Mouse (Mus musculus) heart, adult 2 months (tissue): ENCODE measurements around the gene Rd3. TPM values are rescaled to one million over a fixed set of nuclear protein-coding genes. Genes with fewer than 3 reads are reported as not detected.

Experiments used
- DNase-seq, 2 experiments: peaks; one replicate each; pipeline ENCODE4 v3.0.0; 2021
- H3K27ac ChIP-seq: fragments of 200-600 bp; 2 replicates; pipeline ENCODE4 v1.8.1; 2022
- H3K27me3 ChIP-seq: fragments of 200-500 bp; 2 replicates; pipeline ENCODE4 v1.6.1; 2012; ENCODE audit warnings: mild to moderate bottlenecking, low read length, inconsistent platforms, mixed read lengths; ENCODE audit not compliant: control insufficient read depth, insufficient read depth
- H3K36me3 ChIP-seq: fragments of 200-500 bp; 2 replicates; pipeline ENCODE4 v1.6.1; 2012; ENCODE audit warnings: low read length, inconsistent platforms; ENCODE audit not compliant: control insufficient read depth, insufficient read depth
- H3K4me1 ChIP-seq: fragments of 200-500 bp; 2 replicates; pipeline ENCODE4 v1.6.1; 2011; ENCODE audit warnings: low read length; ENCODE audit not compliant: control insufficient read depth, insufficient read depth
- H3K4me3 ChIP-seq: fragments of 200-600 bp; 2 replicates; pipeline ENCODE4 v1.8.1; 2022
- H3K79me2 ChIP-seq: fragments of 200-500 bp; replicated peaks from 2 replicates; pipeline ENCODE4 v1.6.1; 2012; ENCODE audit warnings: mild to moderate bottlenecking, inconsistent platforms, low read length, moderate library complexity, mixed read lengths; ENCODE audit not compliant: control insufficient read depth, insufficient read depth
- H3K9ac ChIP-seq: fragments of 200-500 bp; 2 replicates; pipeline ENCODE4 v1.6.1; 2012; ENCODE audit warnings: low read depth, mild to moderate bottlenecking, control low read depth, inconsistent platforms, low read length, mixed read lengths
- CTCF ChIP-seq: fragments of 200-600 bp; IDR thresholded peaks from 2 replicates; pipeline ENCODE4 v1.8.1; 2022; ENCODE audit warnings: antibody characterized with exemption, mild to moderate bottlenecking, moderate library complexity
- EP300 ChIP-seq: fragments of 200-500 bp; IDR thresholded peaks from 2 replicates; pipeline ENCODE4 v1.6.1; 2011; ENCODE audit warnings: low read depth, low read length, control low read depth; ENCODE audit not compliant: insufficient read depth
- POLR2A ChIP-seq: fragments of 200-500 bp; IDR thresholded peaks from 2 replicates; pipeline ENCODE4 v1.6.1; 2011; ENCODE audit warnings: mild to moderate bottlenecking, low read depth, low read length, control low read depth; ENCODE audit not compliant: insufficient read depth
- whole genome bisulfite sequencing: fragments of 180-500 bp; shearing (Covaris S2); methylation state at CpG from one replicate; pipeline ENCODE4 v1.1.7; 2018; 5-methylcytosine and 5-hydroxymethylcytosine counted together
- intact Hi-C: fragments of 180-260 bp; cut with DNase I; formaldehyde crosslinking; loops from one replicate; pipeline ENCODE4 v1.15.1; 2025
- polyA plus RNA-seq: library from polyadenylated mRNA; depleted of rRNA; stranded (reverse); fragments of >200 nt; gene quantifications from 2 replicates; pipeline ENCODE4 v1.2.3, GENCODE M21; 2012
- total RNA-seq, 2 experiments: library from RNA; stranded (reverse); gene quantifications; 2 replicates each; pipeline ENCODE4 v1.2.3; 2021

Gene Rd3
- total and polyA plus RNA-seq, 3 experiments = 0.18 to 0.49 (median 0.23) TPM

DNA sequence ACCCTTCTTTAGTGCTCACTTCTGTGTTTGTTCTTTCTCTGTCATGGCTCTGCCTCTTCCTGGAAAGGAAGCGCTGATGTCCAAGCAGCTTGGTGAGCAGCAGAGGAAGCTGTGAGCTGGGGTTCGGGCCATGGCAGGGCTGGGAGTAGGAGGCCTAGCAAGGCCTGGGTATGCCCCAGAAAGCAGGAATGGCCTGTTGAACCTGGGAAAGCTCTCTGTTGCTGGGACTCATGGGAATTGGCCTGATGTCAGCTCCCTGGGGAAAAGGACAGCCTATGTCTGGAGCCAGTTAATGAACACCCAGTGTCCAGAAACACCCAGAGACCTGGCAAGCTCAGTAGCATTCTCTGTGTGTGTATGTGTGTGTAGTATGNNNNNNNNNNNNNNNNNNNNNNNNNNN lies 20.3 kb upstream of the Rd3 start:
- no peaks in the 10 kb centered on the region for H3K79me2 ChIP-seq
- peaks cover 22% of the 10 kb centered on the region for H3K4me1 ChIP-seq
- TF ChIP-seq EP300 (0 out of 2 replicates have a peak, but pooled peaks have one; percentile 20), POLR2A (0 out of 2 replicates have a peak, but pooled peaks have one; percentile 11), CTCF (no peak)
- H3K27ac ChIP-seq = peak overlapping the region; percentile 93
- 57% methylated on average over 2 of the region's 2 CpGs for WGBS
- H3K27me3 ChIP-seq = no peaks in the 10 kb centered on the region
- 0 out of 2 replicates have a peak overlapping the region, but pooled peaks have one; percentile 11 for H3K9ac ChIP-seq
- intact Hi-C loops = loop anchor here (2.0 kb wide), 1 partner anchor 50 kb away; the partner anchor contains the start of gene Slc30a1
- peak; percentile 63 to 65 for DNase-seq
- peak overlapping the region; percentile 28; the same call in 1 of the 2 replicates for H3K4me3 ChIP-seq
- no peaks in the 10 kb centered on the region for H3K36me3 ChIP-seq

DNA sequence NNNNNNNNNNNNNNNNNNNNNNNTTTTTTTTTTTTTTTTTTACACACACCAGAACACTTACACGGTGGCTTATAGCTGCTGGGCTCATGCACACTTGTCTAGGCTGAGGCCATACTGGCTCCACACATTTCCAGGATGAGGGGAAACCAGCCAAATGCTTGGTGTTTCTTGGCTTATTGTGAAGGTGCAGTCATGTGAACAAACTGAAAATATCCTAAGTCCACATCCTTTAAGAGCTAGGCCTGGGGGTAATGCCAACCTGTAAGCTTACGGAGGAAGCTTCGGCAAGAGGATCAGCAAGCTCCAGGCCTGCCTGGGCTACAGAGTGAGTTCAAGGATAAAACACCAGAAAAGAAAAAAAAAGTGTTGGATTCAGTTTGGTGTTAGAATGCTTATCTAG lies 19.8 kb upstream of the Rd3 start:
- H3K4me3 ChIP-seq = no peak overlapping the region
- H3K79me2 ChIP-seq = no peaks in the 10 kb centered on the region
- peak overlapping the region; percentile 93 for H3K27ac ChIP-seq
- peak in 1 of 2 experiments; percentile 50 for DNase-seq
- H3K27me3 ChIP-seq = no peaks in the 10 kb centered on the region
- no peaks in the 10 kb centered on the region for H3K36me3 ChIP-seq
- TF ChIP-seq CTCF (no peak), POLR2A (no peak), EP300 (no peak)
- H3K9ac ChIP-seq = no peak overlapping the region
- peaks cover 22% of the 10 kb centered on the region for H3K4me1 ChIP-seq
- WGBS = 9% methylated on average over 3 of the region's 3 CpGs
- intact Hi-C loops = loop anchor here (2.0 kb wide), 1 partner anchor 51 kb away; the partner anchor contains the start of gene Slc30a1

DNA sequence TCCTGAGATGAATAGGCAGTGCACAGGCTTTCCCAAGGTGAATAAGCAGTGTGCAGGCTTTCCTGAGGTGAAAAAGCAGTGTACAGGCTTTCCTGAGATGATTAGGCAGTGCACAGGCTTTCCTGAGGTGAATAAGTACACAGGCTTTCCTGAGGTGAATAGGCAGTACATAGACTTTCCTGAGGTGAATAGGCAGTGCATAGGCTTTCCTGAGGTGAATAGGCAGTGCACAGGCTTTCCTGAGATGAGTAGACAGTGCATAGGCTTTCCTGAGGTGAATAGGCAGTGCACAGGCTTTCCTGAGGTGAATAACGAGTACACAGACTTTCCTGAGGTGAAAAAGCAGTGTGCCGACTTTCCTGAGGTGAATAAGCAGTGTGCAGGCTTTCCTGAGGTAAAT lies 16.2 kb upstream of the Rd3 start:
- WGBS = 52% methylated on average over 2 of the region's 2 CpGs
- Histone ChIP-seq H3K9ac (no peak overlapping the region), H3K36me3 (no peaks in the 10 kb centered on the region), H3K4me3 (no peak overlapping the region), H3K27me3 (no peaks in the 10 kb centered on the region), H3K79me2 (no peaks in the 10 kb centered on the region), H3K27ac (no peak overlapping the region), H3K4me1 (peaks cover 7% of the 10 kb centered on the region)
- intact Hi-C loops = loop anchor here (5.0 kb wide), 1 partner anchor 34 kb away; no protein-coding TSS in a partner anchor
- TF ChIP-seq POLR2A (no peak), CTCF (no peak), EP300 (no peak)
- DNase-seq = no peak

DNA sequence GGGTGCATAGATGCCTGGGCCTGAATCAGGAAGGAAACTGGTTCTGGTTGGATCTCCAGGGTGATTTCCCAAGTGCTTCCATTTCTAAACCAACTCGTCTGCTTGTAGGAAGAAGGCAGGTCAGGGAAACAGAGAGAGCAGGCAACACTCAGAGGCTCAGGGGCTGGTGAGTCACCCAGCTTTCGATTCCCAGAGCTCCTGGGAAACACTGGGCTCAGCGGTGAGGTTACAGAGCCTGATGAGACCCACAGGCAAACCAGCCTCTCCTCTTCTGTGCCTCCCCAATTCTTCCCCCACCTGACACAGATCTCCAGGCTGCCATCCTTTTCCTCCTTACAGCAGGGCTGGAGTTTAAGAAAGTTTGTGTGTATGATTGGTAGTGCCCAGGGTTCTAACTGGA lies 13.8 kb upstream of the Rd3 start:
- TF ChIP-seq POLR2A = no peak
- no peak for TF ChIP-seq CTCF
- TF ChIP-seq EP300 = no peak
- H3K9ac ChIP-seq = no peak overlapping the region
- H3K36me3 ChIP-seq = no peaks in the 10 kb centered on the region
- DNase-seq = no peak
- 57% methylated on average over 3 of the region's 3 CpGs for WGBS
- H3K27me3 ChIP-seq = no peaks in the 10 kb centered on the region
- H3K27ac ChIP-seq = peak overlapping the region; percentile 23; the same call in 1 of the 2 replicates
- H3K79me2 ChIP-seq = no peaks in the 10 kb centered on the region
- intact Hi-C loops = loop anchor here (5.0 kb wide), 1 partner anchor 36 kb away; no protein-coding TSS in a partner anchor
- H3K4me3 ChIP-seq = no peak overlapping the region
- H3K4me1 ChIP-seq = no peaks in the 10 kb centered on the region; the same call in 1 of the 2 replicates

DNA sequence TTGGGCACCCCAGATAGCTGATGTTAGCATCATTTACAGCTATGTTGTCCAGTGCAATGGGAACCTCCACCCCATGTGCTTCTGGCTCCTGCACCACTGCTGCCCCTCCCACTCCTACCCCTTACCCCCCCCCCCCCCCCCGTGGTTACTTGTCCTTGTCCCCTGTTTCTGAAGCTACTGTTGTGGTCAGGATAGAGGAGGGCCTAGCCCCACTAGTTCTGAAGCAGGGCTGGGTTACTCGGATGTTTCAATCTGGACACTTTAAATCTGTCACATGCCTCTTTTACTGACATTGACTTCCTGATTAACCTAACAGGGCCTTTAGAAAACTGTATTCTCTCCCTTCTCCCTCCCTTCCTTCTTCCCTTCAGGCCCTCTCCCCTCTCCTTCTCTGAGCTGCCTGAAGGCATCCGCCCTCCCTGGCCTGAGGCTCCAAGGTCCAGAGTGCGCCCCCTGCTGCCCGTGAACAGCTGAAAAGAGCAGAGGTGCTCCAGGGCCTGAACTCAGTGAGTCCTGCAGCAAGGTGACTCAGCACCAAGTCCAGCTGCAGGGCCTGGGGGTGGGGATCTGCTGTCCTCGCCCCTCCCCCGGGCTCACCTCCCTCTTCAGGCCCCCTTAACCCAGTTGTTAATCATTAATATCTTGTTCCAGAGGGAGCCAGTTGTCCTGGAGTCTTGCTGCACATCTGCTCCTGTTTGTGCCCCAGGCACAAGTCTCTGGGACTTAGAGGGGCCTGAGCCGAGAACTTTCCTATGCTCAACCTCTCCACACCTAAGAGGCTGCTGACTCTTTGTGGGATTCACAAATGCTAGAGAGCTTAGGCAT lies 13.0 kb upstream of the Rd3 start:
- Histone ChIP-seq H3K4me1 (no peaks in the 10 kb centered on the region; the same call in 1 of the 2 replicates), H3K36me3 (no peaks in the 10 kb centered on the region), H3K9ac (no peak overlapping the region), H3K27me3 (no peaks in the 10 kb centered on the region), H3K79me2 (no peaks in the 10 kb centered on the region), H3K27ac (no peak overlapping the region; the same call in 1 of the 2 replicates), H3K4me3 (no peak overlapping the region)
- no peak for TF ChIP-seq POLR2A
- TF ChIP-seq CTCF = peak; percentile 96
- peak; percentile 66; the same call in 1 of the 2 replicates for TF ChIP-seq EP300
- WGBS = 29% methylated on average over 8 of the region's 8 CpGs
- peak; percentile 86 to 92 for DNase-seq
- intact Hi-C loops = loop anchor here (1.0 to 5.0 kb wide), 4 partner anchors 27 to 130 kb away; no protein-coding TSS in a partner anchor
